Mouse (Mus musculus) erythroid progenitor cell, adult 5-6 weeks (primary cell): Measurements from ENCODE around the gene Itpr1. TPM values are rescaled to one million over a fixed set of nuclear protein-coding genes. Genes with fewer than 3 reads are reported as not detected.

Experiments used
- ATAC-seq: replicated peaks from 2 replicates; pipeline ENCODE4 v1.8.0; 2016; ENCODE audit warnings: moderate number of reproducible peaks, mild to moderate bottlenecking, moderate TSS enrichment, inconsistent platforms; ENCODE audit not compliant: poor library complexity, low FRiP score, severe bottlenecking
- total RNA-seq, 2 experiments: library from RNA; stranded (forward) in 1 of 2; stranded (reverse) in 1 of 2; fragments of 150-400 nt in 1 of 2; fragments of 186-747, 209-891 nt in 1 of 2; gene quantifications; 2 replicates each; pipeline versions ENCODE4 v1.2.3 to v1.2.4; 2015 to 2017; ENCODE audit warnings: low replicate concordance in 2 of 2

The Itpr1 gene
- total RNA-seq, 2 experiments from 2014 or later = 4.6 to 13.0 TPM

DNA sequence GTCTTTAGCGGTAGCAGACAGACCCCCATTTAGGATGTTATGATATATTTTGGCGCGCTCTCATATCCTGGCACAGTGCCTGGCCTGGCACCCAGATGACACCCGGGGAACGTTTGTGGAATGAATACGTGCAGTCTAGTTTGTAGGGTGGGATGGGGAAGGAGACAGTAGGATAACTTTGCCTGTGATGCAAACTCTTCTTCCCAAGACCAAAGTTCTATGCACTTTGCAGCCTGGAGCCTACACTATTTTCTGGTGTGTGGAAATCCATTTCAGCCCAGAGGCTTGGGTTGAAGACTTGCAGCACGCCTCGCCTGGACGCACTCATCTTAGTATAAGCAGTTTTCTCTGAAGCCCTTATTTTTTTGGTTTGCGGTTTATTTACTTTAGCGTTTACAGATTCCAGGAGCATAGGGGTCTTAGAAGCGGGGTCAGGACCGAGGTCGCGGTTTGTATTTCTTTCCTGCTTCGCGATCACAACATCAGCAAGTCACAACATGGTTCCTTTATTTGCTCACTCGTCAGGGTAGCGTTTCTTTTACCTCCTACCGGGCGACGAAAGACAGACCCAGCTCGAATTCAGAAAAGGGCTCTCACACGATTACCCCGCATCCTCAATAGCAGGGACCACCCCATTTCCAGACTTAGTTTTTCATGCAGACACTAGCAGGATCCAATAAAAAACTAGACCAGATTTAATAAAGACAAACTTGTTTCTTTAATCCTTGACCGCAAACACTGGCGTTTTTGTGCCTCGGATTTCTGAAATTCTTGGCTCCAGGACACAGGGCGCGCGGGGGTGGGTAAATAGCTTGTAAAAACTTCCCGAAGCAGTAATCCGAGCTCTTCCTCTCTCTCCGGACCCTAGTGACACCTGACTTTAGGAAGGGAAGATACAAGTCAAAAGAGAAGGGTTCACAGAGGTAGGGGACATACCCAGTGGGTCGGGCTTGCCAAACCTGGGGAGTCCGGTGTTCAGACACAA is 708 bp upstream of the Itpr1 start:
- ATAC-seq = 0 out of 2 replicates have a peak, but pooled peaks have one; percentile 9

DNA sequence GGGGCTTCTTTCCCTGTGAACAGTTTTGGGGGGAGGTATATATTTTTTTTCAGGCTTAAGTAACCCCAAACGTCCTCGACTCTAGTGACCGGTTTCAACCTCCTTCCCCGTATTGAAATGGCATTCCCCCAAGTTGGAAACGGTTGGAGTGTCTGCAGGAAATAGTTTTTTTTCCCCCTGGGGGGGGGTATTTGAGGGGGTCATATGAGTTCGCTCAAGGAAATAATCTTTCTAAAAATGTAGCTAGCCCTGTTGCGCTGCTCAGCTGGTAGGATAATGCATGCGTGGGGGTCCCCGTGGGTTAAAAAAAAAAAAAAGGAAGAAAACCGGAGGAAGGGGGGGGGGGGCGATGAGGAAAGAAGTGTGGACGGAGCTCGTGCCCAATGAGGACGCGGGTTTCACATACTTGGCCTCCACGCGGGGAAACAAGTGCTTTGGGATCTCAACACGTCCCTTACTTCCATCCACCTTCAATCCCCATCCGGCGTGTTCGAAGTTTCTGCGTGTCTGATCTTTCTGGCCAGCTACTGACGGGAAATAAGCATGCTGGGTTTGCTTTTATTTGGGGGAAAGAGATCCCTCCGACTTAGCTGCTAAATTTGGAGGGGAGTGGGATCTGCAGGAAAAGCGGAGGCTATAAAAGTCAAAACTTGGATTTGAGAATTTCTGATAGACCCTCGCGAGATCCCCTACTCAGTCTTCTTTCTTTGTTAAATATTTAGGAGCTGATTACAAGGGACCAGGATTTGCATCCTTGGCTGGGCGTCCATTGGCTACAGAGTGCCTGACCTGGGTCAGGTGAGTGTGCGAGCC is 791 bp downstream of the Itpr1 start:
- no peak for ATAC-seq

DNA sequence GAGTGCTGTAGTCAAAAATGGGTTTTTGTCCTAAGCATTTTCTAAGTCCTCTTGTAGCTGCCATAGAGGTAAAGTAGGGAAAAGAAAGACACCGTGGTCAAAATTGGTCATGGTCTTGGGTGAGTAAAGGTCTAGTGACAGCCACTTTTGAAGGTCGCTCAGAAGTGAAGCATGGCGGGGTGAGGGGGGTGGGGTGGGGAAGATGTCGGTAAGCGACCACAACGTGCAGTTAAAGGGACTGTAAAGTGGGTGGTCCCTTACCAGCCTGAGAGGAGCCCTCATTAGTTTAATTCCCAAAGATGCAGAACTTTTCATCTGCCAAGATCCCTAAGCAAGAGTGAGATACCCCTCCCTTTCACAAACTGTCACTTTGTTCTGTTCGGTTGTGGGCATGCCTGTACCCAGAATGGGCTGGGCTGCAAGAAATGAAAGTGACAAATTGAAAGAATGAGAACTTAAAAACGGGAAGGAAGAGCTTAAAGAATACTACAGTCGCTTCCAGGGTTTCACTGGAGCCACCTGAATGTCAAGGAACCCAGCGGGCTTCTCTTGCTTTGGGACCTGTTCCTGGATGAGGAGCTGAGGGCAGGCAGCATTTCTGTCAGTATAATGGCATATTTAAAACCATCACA is 1.5 kb downstream of the Itpr1 start:
- no peak for ATAC-seq

DNA sequence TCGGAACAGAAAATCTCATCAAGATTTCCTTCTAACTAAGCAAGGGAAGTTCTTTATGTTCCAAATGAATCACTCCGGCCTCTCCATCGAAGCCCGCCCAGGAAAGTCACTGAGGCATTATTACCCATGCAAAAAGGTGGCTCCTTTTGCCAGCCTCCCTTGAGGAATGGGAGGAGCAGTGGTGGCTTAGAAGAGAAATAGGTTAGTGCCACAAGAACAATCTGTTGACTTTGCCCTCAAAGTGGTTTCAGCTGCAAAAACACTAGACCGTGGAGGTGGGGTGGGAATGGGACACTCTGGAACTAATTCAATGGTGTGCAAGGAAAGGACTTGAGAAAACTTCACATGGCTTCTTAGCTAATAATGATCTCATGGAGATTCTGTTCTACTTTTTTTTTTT is 3.2 kb downstream of the Itpr1 start:
- ATAC-seq = no peak

DNA sequence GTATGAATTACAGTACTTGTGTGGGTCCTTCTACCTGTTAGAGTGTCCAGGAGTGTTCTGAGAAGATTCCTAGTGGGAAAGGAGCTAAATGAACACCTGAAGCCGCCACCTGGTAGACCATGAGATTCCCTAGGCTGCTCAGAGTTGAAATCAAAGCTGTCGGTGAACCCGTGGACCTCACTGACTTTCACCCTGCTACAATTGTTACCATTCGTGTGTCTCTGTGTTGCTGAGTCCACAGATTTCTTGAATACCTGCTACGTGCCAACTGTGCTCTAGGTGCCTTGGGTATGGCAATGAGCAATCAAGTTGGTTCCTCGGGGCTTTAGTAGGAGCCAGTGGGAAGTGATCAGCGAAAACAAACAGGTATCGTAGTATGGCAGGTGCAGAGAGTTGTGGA is 3.9 kb downstream of the Itpr1 start:
- ATAC-seq = no peak

DNA sequence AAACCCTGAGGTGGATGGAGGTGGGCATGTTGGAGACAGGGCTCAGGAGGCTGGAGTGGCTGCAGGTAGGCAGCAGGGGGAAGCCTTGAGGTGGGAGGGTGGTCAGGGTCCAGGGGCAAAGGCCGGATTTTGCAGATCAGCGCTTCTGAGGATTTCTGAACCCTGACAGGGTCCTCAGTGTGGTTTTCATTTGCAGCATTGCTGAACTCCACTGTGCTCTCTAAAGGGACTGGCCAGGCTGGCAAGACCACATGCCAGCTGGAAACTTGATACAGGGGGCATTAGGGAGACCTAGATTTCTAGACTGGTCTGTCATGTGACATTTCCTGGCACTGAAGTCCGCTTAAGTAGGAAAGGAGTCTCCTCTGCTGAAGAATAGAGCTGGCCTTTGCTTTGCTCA is 5.1 kb downstream of the Itpr1 start:
- ATAC-seq = no peak

DNA sequence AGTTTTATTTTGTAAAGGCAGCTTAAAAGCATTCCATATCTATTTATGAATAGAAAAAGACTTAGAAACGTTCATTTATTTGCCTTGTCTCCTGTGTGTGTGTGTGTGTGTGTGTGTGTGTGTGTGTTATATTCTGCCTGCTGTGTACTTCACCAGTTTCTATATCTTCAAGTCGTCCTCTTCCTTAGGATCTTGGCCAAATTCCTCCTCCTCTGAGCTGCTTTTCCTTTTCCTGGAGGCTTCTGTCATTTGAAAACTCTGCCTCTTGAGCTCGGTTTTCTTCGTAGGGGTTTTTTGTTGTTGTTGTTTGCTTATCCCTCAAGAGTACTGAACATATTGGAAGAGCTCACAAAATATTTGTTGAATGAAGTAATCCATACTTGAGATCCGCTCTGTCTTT is 9.5 kb downstream of the Itpr1 start:
- ATAC-seq = no peak

DNA sequence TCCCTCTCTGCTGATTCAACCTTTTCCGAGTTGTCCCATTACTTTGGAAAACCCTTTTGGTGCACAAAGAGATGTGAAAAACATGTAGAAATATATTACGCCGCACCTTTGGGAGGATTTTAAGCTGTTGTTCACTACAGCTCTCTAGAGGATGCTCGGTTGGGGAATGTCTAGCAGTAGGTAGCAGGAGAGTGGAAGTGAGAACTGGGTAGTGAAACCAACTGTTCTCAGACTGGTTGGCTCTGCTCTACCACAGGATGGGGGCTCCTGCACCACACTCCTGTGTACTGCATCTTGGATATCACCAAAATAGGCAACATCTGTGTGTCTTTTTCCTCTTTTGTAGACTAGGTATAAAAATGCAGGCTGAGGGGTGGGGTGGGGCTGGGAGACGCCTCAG is 10.0 kb downstream of the Itpr1 start:
- no peak for ATAC-seq

DNA sequence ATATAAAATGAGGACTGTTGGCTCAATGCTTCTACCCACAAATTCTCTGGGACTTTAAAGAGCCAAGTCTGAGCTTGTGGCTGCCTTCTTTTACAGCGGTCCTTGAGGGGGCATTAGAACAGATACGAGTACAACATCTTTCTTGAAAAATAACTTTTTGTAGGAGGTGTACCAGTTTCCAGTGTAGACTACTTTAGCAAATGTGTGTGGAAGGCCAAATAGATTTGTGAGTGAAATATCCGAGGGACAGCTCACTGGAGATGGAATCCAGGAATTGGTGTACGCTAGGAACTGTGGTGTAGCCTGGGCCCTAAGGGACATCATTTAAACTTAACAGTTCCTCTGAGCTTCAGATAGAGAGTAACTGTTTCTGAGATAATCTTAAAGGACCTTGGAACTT is 11.5 kb downstream of the Itpr1 start:
- no peak for ATAC-seq

DNA sequence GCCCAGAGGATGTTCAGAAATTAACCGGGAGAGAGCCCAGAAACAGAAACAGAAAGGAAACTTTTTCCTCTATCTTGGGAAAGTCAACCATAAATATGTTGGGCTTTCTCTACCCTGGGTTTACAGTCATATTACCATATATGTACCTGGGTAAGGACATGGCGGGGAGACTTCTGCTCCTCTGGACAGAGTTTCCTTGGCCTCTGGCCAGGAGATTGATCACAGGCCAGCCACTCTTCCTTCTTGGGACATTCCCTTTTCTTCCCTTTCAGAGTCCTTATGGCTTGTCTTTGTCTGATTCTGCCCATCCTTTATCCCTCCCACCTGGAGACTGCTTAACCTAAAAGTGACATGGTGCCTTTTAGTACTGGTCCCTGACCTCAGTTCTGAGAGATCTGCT is 12.1 kb downstream of the Itpr1 start:
- no peak for ATAC-seq

DNA sequence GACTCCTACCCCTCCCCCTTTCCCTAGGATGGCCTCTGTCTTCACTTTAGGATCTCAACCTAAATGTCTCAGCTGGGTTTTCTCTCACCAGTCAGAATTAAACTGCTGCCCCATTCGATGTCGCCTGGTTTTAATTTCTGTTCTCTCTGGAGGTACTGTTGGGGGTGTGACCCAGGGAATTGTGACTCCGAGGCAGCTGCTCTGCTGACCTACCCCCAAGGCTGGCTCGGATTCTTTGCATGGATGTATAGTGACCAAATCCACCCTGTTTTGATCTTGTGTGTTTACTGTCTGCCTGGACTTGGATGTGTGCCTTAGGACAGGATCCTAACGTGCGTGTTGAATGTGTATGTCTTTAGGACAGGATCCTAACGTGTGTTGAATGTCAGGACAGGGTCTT is 13.3 kb downstream of the Itpr1 start:
- no peak for ATAC-seq

DNA sequence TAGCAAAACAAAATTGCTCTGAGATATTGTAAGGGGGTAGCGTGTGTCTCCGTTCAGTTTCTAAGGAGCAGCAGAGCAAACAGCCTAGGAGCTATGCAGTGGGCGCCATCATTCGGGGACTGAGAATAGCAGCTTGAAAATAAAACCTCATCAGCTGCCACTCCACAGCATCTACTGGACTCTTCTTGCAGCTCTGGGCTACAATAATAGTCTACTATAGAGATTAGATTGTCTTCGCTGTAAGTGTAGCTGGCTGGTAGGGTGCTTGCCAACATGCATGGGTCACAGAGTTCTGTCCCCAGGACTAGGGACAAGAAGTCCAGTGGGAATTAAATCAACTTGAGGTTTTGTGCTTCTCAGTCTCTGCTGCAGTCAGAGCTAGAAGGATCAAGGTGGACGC is 14.6 kb downstream of the Itpr1 start:
- ATAC-seq = no peak

DNA sequence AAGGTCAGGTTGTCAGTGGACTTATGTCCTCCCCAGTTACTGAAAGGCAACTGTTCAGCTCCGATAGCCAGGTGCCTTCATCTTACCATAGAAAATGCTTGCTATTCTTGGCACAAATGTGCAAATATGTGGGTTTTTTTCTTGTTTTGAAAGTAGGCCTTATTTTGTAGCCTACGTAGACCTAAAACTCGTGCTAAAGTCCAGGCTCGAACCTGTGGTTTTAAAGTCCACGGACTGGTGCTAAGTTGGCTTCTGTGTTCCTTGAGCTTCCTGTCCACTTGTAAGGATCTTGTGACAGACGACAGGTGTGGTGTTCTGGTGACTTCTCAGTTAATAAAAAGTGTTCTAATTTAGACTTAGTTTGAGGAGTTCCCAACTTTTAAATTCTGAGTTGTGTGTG is 15.2 kb downstream of the Itpr1 start:
- no peak for ATAC-seq

DNA sequence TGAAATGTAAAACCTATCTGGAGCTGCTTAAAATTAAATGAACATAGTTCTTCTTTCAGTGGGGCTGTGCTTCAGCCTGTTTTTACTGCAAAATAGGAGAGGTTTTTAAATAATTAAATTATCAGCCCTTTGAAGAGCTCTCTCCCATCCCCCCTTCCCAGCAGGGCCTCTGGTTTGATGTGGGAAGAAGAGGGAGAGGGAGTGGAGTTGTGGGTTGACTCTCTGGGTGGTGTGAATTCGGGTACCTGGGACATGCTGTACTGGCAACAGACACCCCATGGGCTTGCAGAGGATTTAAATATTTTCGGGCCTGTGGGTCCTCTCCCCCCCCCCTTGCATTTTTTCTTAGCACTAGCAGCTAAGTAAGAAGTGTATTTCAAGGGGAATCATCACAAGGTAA is 15.7 kb downstream of the Itpr1 start:
- ATAC-seq = no peak

DNA sequence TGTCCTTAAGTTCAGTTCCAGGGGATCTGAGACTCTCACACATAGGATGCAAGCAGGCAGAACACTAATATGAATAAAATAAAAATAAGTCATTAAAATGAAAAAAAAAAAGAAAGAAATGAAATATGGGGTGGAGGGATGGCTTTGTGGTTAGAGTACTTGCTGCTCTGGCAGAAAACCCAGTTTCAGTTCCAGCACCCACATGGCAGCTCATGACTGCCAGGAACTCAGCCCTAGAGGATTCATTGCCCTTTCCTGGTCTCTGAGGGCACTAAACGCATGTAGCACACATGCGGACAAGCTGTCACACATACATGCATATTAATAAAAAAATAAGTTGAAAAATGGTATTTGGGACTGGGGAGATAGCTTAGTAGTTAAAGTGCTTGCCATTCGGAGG is 17.7 kb downstream of the Itpr1 start:
- ATAC-seq = no peak

DNA sequence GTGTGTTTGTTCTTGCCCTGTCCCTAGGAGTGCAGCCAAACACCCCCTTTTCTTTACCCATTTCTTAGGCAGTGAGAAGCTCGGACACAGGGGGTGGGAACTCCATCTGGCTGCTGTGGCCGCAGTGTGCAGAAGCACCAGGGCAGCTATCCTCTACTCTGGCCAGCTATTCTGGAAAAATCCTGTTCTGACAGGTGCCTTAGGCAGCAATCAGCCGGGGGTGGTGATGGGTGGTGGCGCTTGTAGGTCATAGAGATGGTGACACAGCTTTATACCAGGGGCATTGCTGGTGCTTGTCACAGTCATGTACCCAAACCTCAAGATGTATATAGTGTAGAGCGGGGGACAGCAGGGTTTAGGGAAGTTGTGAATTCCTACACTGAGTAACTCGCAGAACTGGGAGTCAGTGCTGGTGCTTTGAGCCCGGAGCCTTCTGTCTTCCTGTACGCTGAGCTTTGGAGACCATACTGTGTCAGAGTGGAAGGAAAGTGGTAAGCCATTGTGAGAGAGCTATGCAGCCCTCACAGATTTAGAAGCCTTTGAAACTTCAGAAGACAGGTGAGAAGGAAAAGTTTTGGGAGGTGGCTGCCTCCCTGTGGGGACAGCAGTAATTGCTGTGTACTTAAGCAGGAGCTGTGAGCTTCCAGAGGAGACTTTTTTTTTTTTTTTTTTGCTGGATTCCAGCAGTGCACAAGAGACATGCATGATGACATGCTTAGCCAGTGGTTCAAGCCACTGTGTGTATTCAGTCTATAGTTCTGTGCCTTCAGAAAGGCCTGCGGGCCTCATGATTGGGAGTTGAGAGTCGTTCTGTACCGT is 19.2 kb downstream of the Itpr1 start:
- ATAC-seq = 0 out of 2 replicates have a peak, but pooled peaks have one; percentile 36

DNA sequence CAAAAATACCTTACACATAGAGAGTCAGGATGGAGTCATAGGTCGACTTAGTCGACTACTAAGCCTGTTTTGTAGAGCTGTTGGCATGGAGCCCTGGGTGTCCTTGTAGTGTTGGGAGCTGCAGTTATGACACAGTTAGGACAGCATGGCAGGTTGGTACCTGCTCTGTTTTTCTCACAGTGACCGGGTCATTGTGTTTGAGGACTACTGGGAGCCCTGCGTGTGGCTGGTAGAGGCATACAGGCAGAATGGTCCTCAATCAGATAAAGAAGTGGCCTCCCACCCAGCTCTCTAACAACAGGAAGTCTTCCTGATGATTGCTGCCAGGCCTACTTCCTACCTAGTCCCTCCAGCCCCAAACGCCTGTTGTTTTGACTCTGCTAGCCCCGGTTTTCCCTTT is 20.2 kb downstream of the Itpr1 start:
- ATAC-seq = no peak

DNA sequence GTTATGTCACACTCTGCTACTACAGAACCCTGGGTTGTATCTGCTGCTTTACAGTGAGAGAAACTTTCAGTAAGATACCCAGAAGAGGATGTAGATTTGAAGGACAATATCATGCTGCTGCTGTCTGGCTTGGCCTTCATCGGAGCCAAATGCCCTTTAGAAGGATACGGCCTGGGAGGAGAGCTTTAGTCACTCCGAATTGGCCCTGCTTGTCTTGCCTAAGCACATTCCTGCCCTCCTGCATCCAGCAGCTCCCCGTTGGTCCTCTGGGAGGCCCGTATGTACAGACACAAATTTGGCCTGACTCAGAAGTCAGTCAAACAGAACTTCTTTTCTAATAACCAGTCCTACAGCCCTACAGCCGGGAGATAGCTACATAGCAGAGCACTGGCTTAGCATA is 21.6 kb downstream of the Itpr1 start:
- ATAC-seq = no peak

DNA sequence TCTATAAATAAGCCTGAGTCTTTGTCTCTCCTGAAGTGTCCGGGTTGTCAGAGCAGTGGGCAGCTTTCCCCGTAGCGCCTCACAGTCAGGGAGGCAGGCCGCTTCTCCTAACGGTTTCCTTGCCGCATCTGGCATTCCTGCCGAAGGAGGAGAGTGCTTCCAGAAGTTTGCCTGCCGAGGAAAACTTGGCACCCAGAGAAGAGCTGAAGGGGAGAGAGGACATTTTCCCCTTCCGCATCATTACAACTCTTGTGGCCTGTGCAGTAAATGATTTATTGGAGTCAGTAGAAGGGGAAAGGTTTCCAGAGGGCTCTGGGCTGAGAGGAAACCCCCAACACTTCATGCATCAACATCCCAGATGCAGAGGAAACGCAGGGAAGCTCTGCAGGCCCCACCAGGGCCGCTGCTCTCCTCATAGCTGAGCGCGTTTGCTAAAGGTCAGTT is 22.8 kb downstream of the Itpr1 start:
- no peak for ATAC-seq
